Mouse (Mus musculus) forebrain, embryonic 15.5 days (tissue): ENCODE results near the gene Cacna2d4. TPM values are rescaled to one million over a fixed set of nuclear protein-coding genes. Genes with fewer than 3 reads are reported as not detected.
A peak's percentile ranks its signal among the peaks of the same experiment; 100 is the strongest.
"Not testable (repeated sequence)": the region's sequence is repeated elsewhere in the genome, so short reads cannot be mapped to it uniquely, and the experiment has no call there.

Experiments used
- ATAC-seq: fragments of 200-750 bp; cut with Nextera tagmentation; replicated peaks from 2 replicates; pipeline ENCODE4 v1.8.0; 2017; ENCODE audit warnings: mild to moderate bottlenecking, moderate TSS enrichment, moderate library complexity
- H3K27ac ChIP-seq: fragments of 300-500 bp; sonication (generic); replicated peaks from 2 replicates; pipeline ENCODE4 v1.5.1; 2015; ENCODE audit warnings: mild to moderate bottlenecking, inconsistent platforms
- H3K27me3 ChIP-seq: fragments of 300-500 bp; sonication (generic); 2 replicates; pipeline ENCODE4 v1.6.1; 2015; ENCODE audit warnings: inconsistent platforms
- H3K36me3 ChIP-seq: fragments of 300-500 bp; sonication (generic); 2 replicates; pipeline ENCODE4 v1.6.1; 2015; ENCODE audit warnings: mild to moderate bottlenecking, inconsistent platforms
- H3K4me1 ChIP-seq: fragments of 300-500 bp; sonication (generic); 2 replicates; pipeline ENCODE4 v1.6.1; 2015; ENCODE audit warnings: inconsistent platforms
- H3K4me2 ChIP-seq: fragments of 300-500 bp; sonication (generic); replicated peaks from 2 replicates; pipeline ENCODE4 v1.6.1; 2015; ENCODE audit warnings: mild to moderate bottlenecking, inconsistent platforms
- H3K4me3 ChIP-seq: fragments of 300-500 bp; sonication (generic); 2 replicates; pipeline ENCODE4 v1.5.1; 2015; ENCODE audit warnings: mild to moderate bottlenecking, inconsistent platforms
- H3K9ac ChIP-seq: fragments of 300-500 bp; sonication (generic); replicated peaks from 2 replicates; pipeline ENCODE4 v1.6.1; 2015; ENCODE audit warnings: mild to moderate bottlenecking, inconsistent platforms
- H3K9me3 ChIP-seq: fragments of 300-500 bp; sonication (generic); 2 replicates; pipeline ENCODE4 v1.6.1; 2016; ENCODE audit warnings: inconsistent platforms
- WGBS: fragments of 180-500 bp; shearing (Covaris S2); methylation state at CpG from one replicate; pipeline ENCODE4 v1.1.7; 2015; ENCODE audit warnings: mixed read lengths; 5-methylcytosine and 5-hydroxymethylcytosine counted together
- polyA plus RNA-seq: library from polyadenylated mRNA; unstranded; fragments of >200 nt; fragmentation: Nextera tagmentation; extraction: Ambion mirVana; gene quantifications from 2 replicates; pipeline ENCODE4 v1.2.1, GENCODE M21; 2015

Cacna2d4 gene
- polyA plus RNA-seq, 1 experiment from 2014 or later = 0.11 TPM

- Histone ChIP-seq H3K27me3 (no peaks in the 10 kb centered on the region), H3K9me3 (no peaks in the 10 kb centered on the region), H3K36me3 (peaks cover 18% of the 10 kb centered on the region), H3K9ac (no peak overlapping the region), H3K4me3 (no peak overlapping the region), H3K27ac (no peak overlapping the region), H3K4me1 (peaks cover 43% of the 10 kb centered on the region), H3K4me2 (no peak overlapping the region)
- ATAC-seq = no peak
- 96% methylated on average over 4 of the region's 4 CpGs for WGBS
Observed at GRCm38 (mm10) chr6:119201575-119201974, 34.8 kb upstream of the Cacna2d4 start.

- no peak overlapping the region for H3K27ac ChIP-seq
- H3K4me3 ChIP-seq = no peak overlapping the region
- no peak for ATAC-seq
- H3K4me2 ChIP-seq = no peak overlapping the region
- H3K4me1 ChIP-seq = peaks cover 16% of the 10 kb centered on the region
- H3K27me3 ChIP-seq = no peaks in the 10 kb centered on the region
- 91% methylated on average over 7 of the region's 7 CpGs for WGBS
- H3K9me3 ChIP-seq = no peaks in the 10 kb centered on the region
- no peak overlapping the region for H3K9ac ChIP-seq
- peaks cover 18% of the 10 kb centered on the region for H3K36me3 ChIP-seq
Observed at GRCm38 (mm10) chr6:119204286-119204685, 32.0 kb upstream of the Cacna2d4 start.

DNA sequence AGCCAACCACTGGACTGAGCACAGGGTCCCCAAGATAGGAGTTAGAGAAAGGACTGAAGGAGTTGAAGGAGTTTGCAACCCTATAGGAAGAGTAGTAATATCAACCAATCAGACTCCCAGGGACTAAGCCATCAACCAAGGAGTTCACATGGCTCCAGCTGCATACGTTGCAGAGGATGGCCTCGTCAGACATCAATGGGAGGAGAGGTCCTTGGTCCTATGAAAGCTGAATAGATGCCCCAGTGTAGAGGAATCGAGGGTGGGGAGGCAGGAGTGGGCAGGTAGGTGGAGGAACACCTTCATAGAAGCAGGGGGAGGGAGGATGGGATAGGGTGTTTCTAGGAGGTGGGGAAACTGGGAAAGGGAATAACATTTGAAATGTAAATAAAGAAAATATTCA, 31.4 kb upstream of the Cacna2d4 start:
- H3K36me3 ChIP-seq = peaks cover 18% of the 10 kb centered on the region
- H3K9ac ChIP-seq = no peak overlapping the region
- no peak overlapping the region for H3K27ac ChIP-seq
- ATAC-seq = no peak
- no peak overlapping the region for H3K4me2 ChIP-seq
- H3K4me3 ChIP-seq = no peak overlapping the region
- WGBS = 51% methylated on average over 3 of the region's 3 CpGs
- H3K27me3 ChIP-seq = no peaks in the 10 kb centered on the region
- no peaks in the 10 kb centered on the region for H3K9me3 ChIP-seq
- H3K4me1 ChIP-seq = peaks cover 9% of the 10 kb centered on the region; the same call in 1 of the 2 replicates

- H3K9ac ChIP-seq, ATAC-seq, H3K4me2 ChIP-seq, H3K27ac ChIP-seq, H3K9me3 ChIP-seq, H3K4me3 ChIP-seq, H3K27me3 ChIP-seq, H3K4me1 ChIP-seq: not testable (repeated sequence)
- 86% methylated on average over 7 of the region's 7 CpGs for WGBS
- peaks cover 18% of the 10 kb centered on the region for H3K36me3 ChIP-seq
Observed at GRCm38 (mm10) chr6:119206006-119206405, 30.3 kb upstream of the Cacna2d4 start.

GRCm38 (mm10) chr6:119213375-119213774, 23.0 kb upstream of the Cacna2d4 start:
- H3K36me3 ChIP-seq = peaks cover 23% of the 10 kb centered on the region; the same call in 1 of the 2 replicates
- no peaks in the 10 kb centered on the region for H3K9me3 ChIP-seq
- no peak overlapping the region for H3K4me3 ChIP-seq
- H3K27me3 ChIP-seq = no peaks in the 10 kb centered on the region
- H3K4me2 ChIP-seq = no peak overlapping the region
- no peaks in the 10 kb centered on the region for H3K4me1 ChIP-seq
- H3K9ac ChIP-seq = no peak overlapping the region
- ATAC-seq = no peak
- WGBS = 88% methylated on average over 5 of the region's 5 CpGs
- no peak overlapping the region for H3K27ac ChIP-seq

- Histone ChIP-seq H3K27me3 (no peaks in the 10 kb centered on the region), H3K4me2 (no peak overlapping the region), H3K27ac (no peak overlapping the region), H3K4me3 (no peak overlapping the region), H3K4me1 (no peaks in the 10 kb centered on the region), H3K36me3 (peaks cover 25% of the 10 kb centered on the region; the same call in 1 of the 2 replicates), H3K9me3 (no peaks in the 10 kb centered on the region), H3K9ac (no peak overlapping the region)
- no peak for ATAC-seq
- WGBS = 78% methylated on average over 6 of the region's 6 CpGs
Observed at GRCm38 (mm10) chr6:119214190-119214589, 22.1 kb upstream of the Cacna2d4 start.

DNA sequence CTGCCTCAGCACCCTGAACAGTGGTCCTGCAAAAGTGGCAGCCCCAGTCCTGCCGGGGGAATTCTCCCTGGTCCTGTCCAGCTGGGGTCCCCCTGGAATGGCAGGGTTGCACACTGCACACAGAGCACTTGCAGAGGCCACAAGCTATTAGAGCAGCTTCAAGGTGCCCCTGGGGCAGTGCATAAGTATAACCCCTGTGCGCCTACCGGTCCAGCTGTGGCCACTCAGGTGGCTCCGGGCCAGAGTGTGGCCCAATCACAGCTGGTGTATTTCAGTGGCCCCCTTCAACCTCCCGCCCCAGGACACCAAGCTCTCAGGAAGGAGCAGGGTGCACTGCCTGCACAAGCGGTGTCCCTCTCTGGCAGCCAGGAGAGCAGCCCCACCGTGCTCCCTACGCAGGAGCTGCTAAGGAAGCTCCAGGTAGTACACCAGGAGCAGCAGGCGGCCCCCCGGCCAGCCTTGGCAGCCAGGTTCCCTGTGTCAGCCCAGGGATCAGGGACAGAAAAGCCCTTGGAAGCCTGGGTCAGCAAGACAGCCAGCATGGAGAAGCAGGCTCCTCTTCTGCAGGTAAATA, 21.2 kb upstream of the Cacna2d4 start:
- H3K27ac ChIP-seq = no peak overlapping the region
- 0 out of 2 replicates have a peak, but pooled peaks have one; percentile 26 for ATAC-seq
- H3K36me3 ChIP-seq = peaks cover 29% of the 10 kb centered on the region; the same call in 1 of the 2 replicates
- H3K27me3 ChIP-seq = no peaks in the 10 kb centered on the region
- WGBS = 95% methylated on average over 10 of the region's 10 CpGs
- no peaks in the 10 kb centered on the region for H3K4me1 ChIP-seq
- H3K4me3 ChIP-seq = no peak overlapping the region
- H3K4me2 ChIP-seq = no peak overlapping the region
- no peak overlapping the region for H3K9ac ChIP-seq
- no peaks in the 10 kb centered on the region for H3K9me3 ChIP-seq

- Histone ChIP-seq H3K36me3 (peaks cover 27% of the 10 kb centered on the region; the same call in 1 of the 2 replicates), H3K4me1 (no peaks in the 10 kb centered on the region), H3K27ac (no peak overlapping the region), H3K9me3 (no peaks in the 10 kb centered on the region), H3K4me2 (no peak overlapping the region), H3K9ac (no peak overlapping the region), H3K4me3 (no peak overlapping the region), H3K27me3 (no peaks in the 10 kb centered on the region)
- no peak for ATAC-seq
- 83% methylated on average over 4 of the region's 4 CpGs for WGBS
Observed at GRCm38 (mm10) chr6:119217661-119218060, 18.7 kb upstream of the Cacna2d4 start.

- Histone ChIP-seq H3K4me2 (no peak overlapping the region), H3K4me1 (no peaks in the 10 kb centered on the region), H3K9me3 (no peaks in the 10 kb centered on the region), H3K27me3 (no peaks in the 10 kb centered on the region), H3K27ac (no peak overlapping the region), H3K36me3 (peaks cover 21% of the 10 kb centered on the region; the same call in 1 of the 2 replicates), H3K4me3 (no peak overlapping the region), H3K9ac (no peak overlapping the region)
- WGBS = 73% methylated on average over 5 of the region's 5 CpGs
- no peak for ATAC-seq
Observed at GRCm38 (mm10) chr6:119218591-119218990, 17.7 kb upstream of the Cacna2d4 start.

DNA sequence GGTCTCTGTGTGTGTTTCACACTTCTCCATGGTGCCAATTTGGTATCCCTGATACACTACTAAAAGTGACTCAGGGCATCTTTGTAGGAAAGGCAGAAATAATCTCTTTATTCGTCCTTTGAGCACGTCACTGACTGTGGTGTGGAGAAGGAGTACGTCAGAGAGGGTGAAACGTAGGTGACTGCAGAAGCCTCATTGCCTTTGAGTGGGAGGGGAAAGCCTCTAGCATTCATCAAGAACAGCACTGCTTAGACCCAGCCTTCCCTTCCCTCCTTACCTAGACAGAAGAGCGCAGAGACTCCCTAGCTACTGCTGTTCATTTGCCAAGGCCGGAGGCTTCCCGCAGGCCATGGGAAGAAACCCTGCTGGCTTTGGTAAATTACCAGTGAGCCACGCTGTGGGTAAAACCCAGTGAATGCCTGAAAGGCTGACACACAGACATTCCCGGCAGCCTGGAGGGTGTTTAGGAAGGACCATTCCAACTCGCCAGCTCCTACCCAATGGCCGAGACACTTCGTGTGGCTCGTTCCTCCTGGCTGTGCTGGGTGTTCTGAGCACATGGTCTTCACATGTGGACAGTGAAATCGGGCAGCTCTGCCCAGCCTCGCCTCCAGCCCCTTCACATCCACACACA, 17.0 kb upstream of the Cacna2d4 start:
- WGBS = 71% methylated on average over 15 of the region's 15 CpGs
- H3K9me3 ChIP-seq = no peaks in the 10 kb centered on the region
- H3K27ac ChIP-seq = no peak overlapping the region
- peaks cover 5% of the 10 kb centered on the region for H3K4me1 ChIP-seq
- no peaks in the 10 kb centered on the region for H3K27me3 ChIP-seq
- no peak overlapping the region for H3K4me3 ChIP-seq
- no peak for ATAC-seq
- no peak overlapping the region for H3K4me2 ChIP-seq
- H3K36me3 ChIP-seq = peaks cover 21% of the 10 kb centered on the region; the same call in 1 of the 2 replicates
- no peak overlapping the region for H3K9ac ChIP-seq

GRCm38 (mm10) chr6:119220297-119220696, 16.0 kb upstream of the Cacna2d4 start:
- Histone ChIP-seq H3K27ac (no peak overlapping the region), H3K27me3 (no peaks in the 10 kb centered on the region), H3K4me2 (no peak overlapping the region), H3K4me1 (peaks cover 14% of the 10 kb centered on the region), H3K9ac (no peak overlapping the region), H3K4me3 (no peak overlapping the region), H3K9me3 (no peaks in the 10 kb centered on the region), H3K36me3 (peaks cover 14% of the 10 kb centered on the region; the same call in 1 of the 2 replicates)
- WGBS = 47% methylated on average over 10 of the region's 10 CpGs
- ATAC-seq = peak; percentile 71

- H3K9ac ChIP-seq = no peak overlapping the region
- 29% methylated on average over 13 of the region's 13 CpGs for WGBS
- peak overlapping the region; percentile 20; the same call in 1 of the 2 replicates for H3K27ac ChIP-seq
Observed at GRCm38 (mm10) chr6:119224451-119225195, 11.7 kb upstream of the Cacna2d4 start.

More at GRCm38 (mm10) chr6:119224451-119225195, 11.7 kb upstream of the Cacna2d4 start:
- peak; percentile 75 for ATAC-seq
- Histone ChIP-seq H3K27me3 (no peaks in the 10 kb centered on the region), H3K4me3 (no peak overlapping the region), H3K9me3 (no peaks in the 10 kb centered on the region), H3K4me1 (peaks cover 22% of the 10 kb centered on the region), H3K36me3 (no peaks in the 10 kb centered on the region), H3K4me2 (peak overlapping the region; percentile 4; the same call in 1 of the 2 replicates)
